Mouse (Mus musculus) thymus, postnatal 14 days (tissue): ENCODE data around the gene Plek.
A peak's percentile ranks its signal among the peaks of the same experiment; 100 is the strongest.
"Not testable (repeated sequence)": the region's sequence is repeated elsewhere in the genome, so short reads cannot be mapped to it uniquely, and the experiment has no call there.

Source experiments
- DNase-seq: peaks from one replicate; pipeline ENCODE4 v3.0.0; 2021

Plek gene

GRCm38 (mm10) chr11:17051545-17052475 is at the start of gene Plek, which contains the start of gene Cnrip1:
TSS of gene Plek (minus strand) at chr11:17052381.
TSS of gene Cnrip1 (plus strand) at chr11:17051586.
- DNase-seq, result peak; percentile 23

- DNase-seq, result no peak
These were observed 33.9 kb upstream of the Plek start for GRCm38 (mm10) chr11:17086106-17086505.

DNA sequence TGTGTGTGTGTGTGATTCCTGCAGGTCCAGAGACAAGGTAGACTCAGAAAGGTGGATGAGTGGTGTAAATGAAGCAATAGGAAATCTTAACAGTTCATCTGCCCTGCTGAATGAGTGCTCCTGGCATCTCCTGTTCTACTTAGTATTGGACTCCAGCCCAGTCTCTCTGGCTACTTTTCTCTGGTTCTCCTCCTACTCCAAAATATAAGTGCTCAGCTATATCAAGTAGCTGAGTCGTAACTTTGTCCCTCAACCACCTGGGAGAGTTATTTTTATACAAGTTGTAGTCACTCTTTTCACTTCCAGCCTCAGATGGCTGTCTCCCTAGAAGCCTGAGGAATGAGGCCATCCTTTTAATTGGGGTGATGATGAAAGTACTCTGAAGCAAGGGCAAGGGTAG is 31.7 kb upstream of the Plek start:
- DNase-seq, result no peak

DNA sequence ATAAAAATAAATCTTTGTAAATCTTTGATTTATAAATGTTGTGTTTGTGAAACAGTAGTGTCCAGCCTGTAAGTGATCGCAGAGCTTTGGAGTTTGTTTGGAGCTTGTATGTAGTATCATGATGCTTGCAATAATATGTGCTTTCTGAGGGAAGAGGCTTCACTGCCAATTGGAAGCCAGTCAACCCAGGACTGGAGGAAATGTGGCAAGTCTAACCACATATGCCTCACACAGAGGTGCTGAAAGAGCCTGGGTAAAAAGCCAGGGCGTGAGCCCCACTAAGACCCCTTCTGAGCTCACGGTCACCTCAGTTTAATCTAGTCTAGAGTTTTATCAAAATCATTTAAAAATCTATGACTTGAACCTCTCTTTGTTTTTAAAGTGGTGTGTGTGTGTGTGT is 31.3 kb upstream of the Plek start:
- no peak for DNase-seq

DNA sequence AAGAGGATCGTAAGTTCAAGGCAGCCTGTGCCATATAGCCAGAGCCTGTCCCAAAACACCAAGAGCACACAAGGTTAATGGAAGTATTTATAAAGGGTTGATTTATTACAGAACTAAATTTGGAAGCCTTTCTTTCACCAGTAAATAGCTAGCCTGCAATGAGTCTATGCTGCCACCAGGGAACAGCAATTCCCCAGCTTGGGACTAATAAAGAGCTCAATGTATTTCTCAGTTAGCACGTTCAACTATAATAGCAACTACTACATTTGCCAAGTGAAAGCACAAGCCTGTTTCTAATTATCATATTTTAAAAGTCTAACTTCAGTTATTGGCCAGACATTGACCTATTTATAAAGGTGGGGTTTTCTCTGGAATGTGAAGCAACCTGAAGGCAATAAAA is 30.8 kb upstream of the Plek start:
- DNase-seq, result no peak

GRCm38 (mm10) chr11:17082086-17082485 is 29.9 kb upstream of the Plek start:
- no peak for DNase-seq

DNA sequence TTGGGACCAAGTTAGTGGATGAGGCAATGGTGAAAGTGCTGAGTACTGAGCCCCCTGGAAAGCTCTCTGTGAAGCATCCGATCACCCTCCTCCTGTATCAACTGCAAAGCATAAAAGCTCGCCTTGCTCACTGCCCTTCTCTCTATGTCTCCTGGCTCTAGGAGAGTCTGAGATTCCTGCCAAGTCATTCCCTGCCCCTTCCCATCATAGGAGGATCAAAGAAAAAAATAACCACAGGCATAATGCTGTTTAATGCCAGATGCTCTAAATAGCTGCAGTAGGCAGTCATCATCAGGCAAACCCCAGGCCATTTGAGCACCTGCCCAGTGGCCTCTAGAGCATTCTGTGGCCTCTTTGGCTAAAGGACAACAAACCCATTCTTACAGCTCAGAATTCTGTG is 23.5 kb upstream of the Plek start:
- no peak for DNase-seq

DNA sequence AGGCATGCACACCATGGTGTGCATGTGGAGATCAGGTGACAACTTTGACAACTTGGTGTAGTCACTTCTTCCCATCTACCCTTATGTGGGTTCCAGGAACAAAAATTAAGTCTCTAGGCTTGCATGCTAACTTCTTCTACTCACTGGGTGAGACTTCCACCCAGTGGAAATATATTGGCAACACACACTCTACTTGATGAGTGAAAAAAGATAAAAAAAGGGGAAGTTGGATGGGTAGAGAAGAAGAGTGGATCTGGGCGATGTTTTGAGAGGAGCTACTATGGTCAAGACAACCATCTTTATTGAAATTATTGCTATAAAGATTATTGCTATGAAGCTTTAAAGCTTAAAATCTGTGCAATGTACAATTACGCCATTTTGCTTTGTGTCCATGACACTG is 17.2 kb upstream of the Plek start:
- DNase-seq, result not testable (repeated sequence)

GRCm38 (mm10) chr11:17052476-17053049 is 382 bp upstream of the Plek start:
- no peak for DNase-seq

- no peak for DNase-seq
These were observed 6.4 kb downstream of the Plek start for GRCm38 (mm10) chr11:17045806-17046205.

GRCm38 (mm10) chr11:17023984-17024383 is 28.2 kb downstream of the Plek start:
- no peak for DNase-seq

DNA sequence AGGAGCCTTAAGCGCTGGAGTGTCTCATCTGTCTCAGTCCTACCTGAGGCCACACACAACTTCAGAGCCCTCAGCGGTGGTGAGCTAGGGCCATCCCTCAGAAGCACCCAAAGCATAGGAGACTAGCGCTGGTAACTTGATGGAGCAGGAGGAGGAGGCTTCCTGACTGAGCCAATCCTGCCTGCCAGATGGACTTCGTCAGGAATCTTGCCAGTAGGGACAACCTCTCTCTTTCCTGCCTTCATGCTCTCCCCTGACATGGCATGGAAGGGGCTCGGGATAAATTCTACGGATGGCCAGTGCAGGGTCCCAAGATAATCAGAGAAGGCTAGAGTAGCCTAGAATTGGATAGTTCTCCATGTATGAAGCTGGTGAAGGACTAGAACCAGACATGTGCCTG is 29.0 kb downstream of the Plek start:
- no peak for DNase-seq

- no peak for DNase-seq
These were observed 32.9 kb downstream of the Plek start for GRCm38 (mm10) chr11:17019328-17019727.

- DNase-seq, result no peak
These were observed 39.2 kb downstream of the Plek start for GRCm38 (mm10) chr11:17012948-17013347.

GRCm38 (mm10) chr11:17008498-17008941 is 43.7 kb downstream of the Plek start:
- DNase-seq, result no peak

- no peak for DNase-seq
These were observed 44.5 kb downstream of the Plek start for GRCm38 (mm10) chr11:17007517-17008173.

DNA sequence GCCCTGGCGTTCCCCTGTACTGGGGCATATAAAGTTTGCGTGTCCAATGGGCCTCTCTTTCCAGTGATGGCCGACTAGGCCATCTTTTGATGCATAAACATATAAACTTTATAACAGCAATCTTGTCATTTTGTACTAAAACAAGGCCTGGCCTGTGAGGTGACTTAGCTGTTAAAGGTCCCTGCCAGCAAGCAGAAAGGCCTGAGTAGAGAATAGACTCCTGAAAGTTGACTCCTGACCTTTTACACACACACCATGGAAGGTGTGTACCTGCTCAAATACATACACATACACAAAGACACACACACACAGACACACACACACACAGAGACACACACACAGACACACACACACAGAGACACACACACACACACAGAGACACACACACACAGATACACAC is 45.7 kb downstream of the Plek start:
- not testable (repeated sequence) for DNase-seq

DNA sequence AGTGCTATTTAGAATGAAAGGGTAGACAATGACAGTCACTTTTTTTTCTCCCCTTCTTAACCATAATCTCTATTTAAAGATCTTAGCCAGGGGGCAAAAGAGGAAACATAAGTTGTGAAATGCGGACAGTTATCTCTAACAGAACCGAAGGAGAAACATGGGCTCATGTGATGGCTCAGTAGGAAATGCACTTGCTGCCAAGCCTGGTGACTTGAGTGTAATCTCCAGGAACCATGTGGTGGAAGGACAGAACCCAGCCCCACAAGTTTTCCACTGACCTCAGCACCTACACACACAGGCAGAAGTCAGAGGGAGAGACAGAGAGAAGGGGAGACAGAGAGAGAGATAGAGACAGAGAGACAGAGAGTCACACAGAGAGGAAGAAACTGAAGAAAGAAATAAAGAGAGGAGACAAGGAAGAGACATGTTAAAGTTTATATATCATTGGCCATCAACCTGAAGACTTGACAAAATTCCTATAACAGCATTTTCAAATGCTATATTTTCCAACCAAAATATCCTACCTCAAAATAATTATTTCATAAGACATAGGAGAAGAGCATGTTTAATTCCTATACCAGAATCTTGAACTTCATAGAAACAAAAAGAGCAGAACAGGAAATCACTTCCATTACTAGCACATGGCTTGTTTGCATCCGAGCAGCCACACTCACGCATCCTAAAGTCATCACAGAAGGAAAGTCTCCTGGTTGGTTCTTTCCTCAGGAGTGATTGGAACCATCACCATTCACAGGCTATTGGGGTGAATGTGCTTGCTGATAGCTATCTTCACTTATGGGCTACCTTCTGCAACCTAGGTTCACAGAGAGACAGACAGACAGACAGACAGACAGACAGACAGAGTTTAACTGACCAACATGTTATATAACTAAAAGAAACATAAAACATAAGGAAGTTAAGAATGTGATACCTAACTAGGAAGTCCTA is 47.0 kb downstream of the Plek start:
- DNase-seq, result no peak

DNA sequence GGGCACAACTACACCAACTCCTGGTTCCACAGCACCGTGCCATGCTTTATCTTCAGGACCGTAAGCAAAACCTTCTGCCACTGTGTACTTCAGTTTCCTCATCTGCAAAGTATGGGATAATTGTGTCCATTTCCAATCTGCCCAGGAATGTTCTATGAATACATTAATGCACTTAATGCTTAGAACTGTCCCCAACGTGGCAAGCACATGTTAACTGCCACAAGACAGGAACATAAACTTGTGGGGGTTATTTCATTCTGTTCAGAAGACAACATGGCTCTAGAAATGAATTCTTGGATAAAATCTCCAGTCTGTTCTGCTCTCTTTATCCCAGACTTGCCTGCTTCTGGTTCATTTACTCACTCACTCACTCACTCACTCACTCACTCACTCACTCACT is 48.4 kb downstream of the Plek start:
- no peak for DNase-seq

DNA sequence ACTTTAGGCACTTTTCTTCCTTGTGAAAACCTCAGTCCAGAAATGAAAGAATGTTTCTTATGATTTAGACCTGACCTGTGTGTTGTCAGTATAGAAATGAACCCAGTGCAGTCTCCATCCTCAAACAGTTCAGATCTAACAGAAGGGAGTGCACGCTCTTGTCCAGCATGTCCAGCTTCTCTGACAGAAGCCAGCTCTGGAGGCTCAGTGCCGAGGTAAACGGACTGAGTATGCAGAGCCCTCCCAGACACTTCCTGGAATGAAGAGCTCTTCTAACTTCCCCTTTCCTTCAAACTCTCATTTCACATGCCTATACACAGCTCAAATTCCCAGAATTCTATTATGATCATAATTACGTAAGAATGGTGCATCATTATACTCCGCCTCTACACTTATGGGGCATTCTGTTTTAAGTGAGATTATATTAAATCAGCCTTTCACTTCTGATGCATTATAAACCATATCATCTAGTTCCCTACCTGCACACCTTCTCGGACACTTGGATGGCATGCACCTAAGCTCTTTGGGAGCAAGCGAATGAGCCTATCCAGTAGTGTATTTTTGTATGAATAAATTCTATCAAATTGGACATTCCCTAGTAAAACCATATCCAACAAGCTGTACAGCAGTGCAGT is 49.3 kb downstream of the Plek start:
- DNase-seq, result no peak

DNA sequence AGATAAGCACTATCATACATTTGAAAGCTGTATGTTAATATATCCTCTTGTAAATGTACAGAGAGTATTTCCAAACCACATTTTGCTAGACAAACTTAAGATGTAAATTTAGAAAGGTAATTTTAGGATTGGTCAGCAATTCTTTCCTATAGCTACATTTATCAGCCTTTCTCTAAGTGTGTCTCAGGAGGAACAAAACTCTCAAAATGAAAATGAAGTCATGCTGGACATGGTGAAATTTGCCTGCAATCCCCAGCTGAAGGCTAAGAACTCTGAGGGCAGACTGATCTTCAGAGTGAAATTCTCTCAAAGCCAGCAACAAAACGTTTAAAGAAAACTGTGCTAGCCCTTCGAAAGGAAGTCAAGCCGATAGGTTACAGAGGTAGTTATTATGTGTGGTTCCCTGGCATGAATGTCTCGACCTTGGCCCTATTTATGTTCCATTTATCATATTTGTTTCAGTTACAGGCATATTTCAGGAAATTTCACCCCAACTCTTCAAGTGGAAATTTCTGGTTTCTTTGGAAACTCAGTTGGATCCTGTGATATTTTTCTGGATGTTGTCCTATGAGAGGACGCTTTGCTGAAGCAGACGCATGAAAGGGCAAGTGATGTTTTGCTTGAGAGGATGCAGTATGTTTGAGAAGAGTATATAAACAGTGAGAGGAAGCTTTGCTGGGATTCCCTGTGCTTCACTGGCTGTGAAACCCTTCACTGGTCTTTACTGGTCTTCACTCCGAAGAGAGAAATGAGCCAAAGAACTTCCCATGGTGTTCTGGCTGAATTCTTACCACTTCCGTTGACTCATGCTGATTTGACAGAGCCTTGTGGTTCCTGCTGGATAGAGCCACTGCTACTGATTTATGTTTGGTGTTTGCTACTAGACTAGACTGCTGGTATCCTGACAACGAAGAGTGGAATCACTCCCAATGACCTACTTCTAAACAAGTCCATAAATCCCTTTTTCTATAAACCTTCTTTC is 51.5 kb downstream of the Plek start:
- no peak for DNase-seq
